Mouse (Mus musculus) NIH3T3 (cell line): ENCODE data around the gene Sdr39u1.

Source experiments
- DNase-seq: peaks from one replicate; pipeline ENCODE4 v3.0.0-alpha.2; 2012; ENCODE audit warnings: low read depth

The Sdr39u1 gene

GRCm38 (mm10) chr14:55854406-55855100, 45.5 kb downstream of the Sdr39u1 start:
- no peak for DNase-seq

GRCm38 (mm10) chr14:55853621-55854285, 46.3 kb downstream of the Sdr39u1 start, which contains the start of gene Nynrin:
TSS of gene Nynrin (plus strand) at chr14:55854010.
- peak; percentile 70 for DNase-seq

GRCm38 (mm10) chr14:55852646-55853551, 47.2 kb downstream of the Sdr39u1 start:
- no peak for DNase-seq

GRCm38 (mm10) chr14:55850885-55851284, 49.2 kb downstream of the Sdr39u1 start:
- DNase-seq, result no peak
